Mouse (Mus musculus): ENCODE results near the gene Tenm2. TPM values are rescaled to one million over a fixed set of nuclear protein-coding genes. Genes with fewer than 3 reads are reported as not detected.

Tenm2 gene
- total and polyA plus RNA-seq, 3 experiments: not detected

- Histone ChIP-seq H3K36me3 (ENCODE audit: control insufficient read depth in 1 of 2, insufficient read depth in 2 of 2, low read length in 2 of 2) (no peaks in the 10 kb centered on the region), H3K4me3 (ENCODE audit: control insufficient read depth in 1 of 2, insufficient read depth in 1 of 2, low read depth in 2 of 2, low read length in 2 of 2) (no peak overlapping the region), H3K9ac (ENCODE audit: control insufficient read depth, low read depth, low read length, poor library complexity, severe bottlenecking) (no peak overlapping the region), H3K79me2 (ENCODE audit: control insufficient read depth, insufficient read depth, low read length, poor library complexity) (no peaks in the 10 kb centered on the region), H3K27me3 (ENCODE audit: control insufficient read depth in 1 of 2, insufficient read depth in 2 of 2, low read length in 2 of 2) (no peaks in the 10 kb centered on the region), H3K4me1 (ENCODE audit: control insufficient read depth in 1 of 2, insufficient read depth in 2 of 2, low read length in 2 of 2) (no peaks in the 10 kb centered on the region), H3K9me3 (replicated peaks; ENCODE audit: insufficient read depth, low read length) (no peaks in the 10 kb centered on the region), H3K27ac (ENCODE audit: control insufficient read depth, low read depth, low read length) (no peak overlapping the region)
- DNase-seq (ENCODE audit: low read depth, low spot score): no peak
- TF ChIP-seq RCOR1 (IDR thresholded peaks at IDR 0.05; ENCODE audit: low read depth, low read length): no peak
- TF ChIP-seq SMC3 (IDR thresholded peaks at IDR 0.05; ENCODE audit: low read depth, low read length): no peak
- no peak for TF ChIP-seq MYB (IDR thresholded peaks at IDR 0.05; ENCODE audit: low read depth, low read length)
- TF ChIP-seq ELF1 (IDR thresholded peaks at IDR 0.05; ENCODE audit: low read depth, low read length): no peak
- no peak for TF ChIP-seq ETS1 (IDR thresholded peaks at IDR 0.05; ENCODE audit: low read depth, low read length)
- TF ChIP-seq MYC (IDR thresholded peaks at IDR 0.05; ENCODE audit: low read depth, low read length): no peak
- TF ChIP-seq NRF1 (IDR thresholded peaks at IDR 0.05; ENCODE audit: insufficient read depth, low read depth, low read length, poor library complexity, severe bottlenecking): no peak
- no peak for TF ChIP-seq MAZ (IDR thresholded peaks at IDR 0.05; ENCODE audit: low read depth, low read length)
- no peak for TF ChIP-seq USF2 (IDR thresholded peaks at IDR 0.05; ENCODE audit: borderline replicate concordance in 1 of 2, insufficient read depth in 1 of 2, low read depth in 1 of 2, low read length in 2 of 2)
- no peak for TF ChIP-seq CHD2 (IDR thresholded peaks at IDR 0.05; ENCODE audit: low read length)
- TF ChIP-seq JUND (IDR thresholded peaks at IDR 0.05; ENCODE audit: low read depth, low read length): no peak
- TF ChIP-seq MAFK (IDR thresholded peaks at IDR 0.05; ENCODE audit: borderline replicate concordance, low read depth, low read length): no peak
- TF ChIP-seq POLR2AphosphoS5 (IDR thresholded peaks at IDR 0.05; ENCODE audit: borderline replicate concordance, low read depth, low read length): no peak
Observed at GRCm38 (mm10) chr11:36549398-36550139, 686.2 kb downstream of the Tenm2 start.

- DNase-seq (ENCODE audit: low read depth, low spot score): no peak
- H3K4me1 ChIP-seq (ENCODE audit: control insufficient read depth in 1 of 2, insufficient read depth in 2 of 2, low read length in 2 of 2): no peaks in the 10 kb centered on the region
- TF ChIP-seq RAD21 (IDR thresholded peaks at IDR 0.05; ENCODE audit: low read depth, low read length): no peak
- no peak for TF ChIP-seq TBP (IDR thresholded peaks at IDR 0.05; ENCODE audit: low read depth, low read length)
- no peak for TF ChIP-seq MAFK (IDR thresholded peaks at IDR 0.05; ENCODE audit: borderline replicate concordance, low read depth, low read length)
- no peak for TF ChIP-seq JUND (IDR thresholded peaks at IDR 0.05; ENCODE audit: low read depth, low read length)
- TF ChIP-seq MXI1 (IDR thresholded peaks at IDR 0.05; ENCODE audit: low read depth, low read length): no peak
- no peak for TF ChIP-seq CTCF (IDR thresholded peaks at IDR 0.05 in 2 of 3, conservative IDR thresholded peaks at IDR 0.05 in 1 of 3; ENCODE audit: control insufficient read depth in 1 of 3, insufficient read depth in 1 of 3, low read depth in 2 of 3, low read length in 3 of 3, poor library complexity in 1 of 3, severe bottlenecking in 1 of 3)
- no peak for TF ChIP-seq SMC3 (IDR thresholded peaks at IDR 0.05; ENCODE audit: low read depth, low read length)
- TF ChIP-seq ZMIZ1 (IDR thresholded peaks at IDR 0.05; ENCODE audit: low read depth, low read length): no peak
- no peak for TF ChIP-seq USF2 (IDR thresholded peaks at IDR 0.05; ENCODE audit: borderline replicate concordance in 1 of 2, insufficient read depth in 1 of 2, low read depth in 1 of 2, low read length in 2 of 2)
- TF ChIP-seq ZC3H11A (IDR thresholded peaks at IDR 0.05; ENCODE audit: low read depth, low read length): no peak
- no peak for TF ChIP-seq BHLHE40 (IDR thresholded peaks at IDR 0.05; ENCODE audit: borderline replicate concordance, low read depth, low read length)
- TF ChIP-seq NELFE (IDR thresholded peaks at IDR 0.05; ENCODE audit: low read depth, low read length): no peak
- no peak for TF ChIP-seq ETS1 (IDR thresholded peaks at IDR 0.05; ENCODE audit: low read depth, low read length)
- no peak for TF ChIP-seq POLR2A (IDR thresholded peaks at IDR 0.05; ENCODE audit: control insufficient read depth in 1 of 2, insufficient read depth in 1 of 2, low read depth in 1 of 2, low read length in 2 of 2, poor library complexity in 1 of 2)
- no peak for TF ChIP-seq POLR2AphosphoS2 (IDR thresholded peaks at IDR 0.05; ENCODE audit: low read length)
- TF ChIP-seq MYC (IDR thresholded peaks at IDR 0.05; ENCODE audit: low read depth, low read length): no peak
- no peak for TF ChIP-seq RCOR1 (IDR thresholded peaks at IDR 0.05; ENCODE audit: low read depth, low read length)
- TF ChIP-seq E2F4 (IDR thresholded peaks at IDR 0.05; ENCODE audit: borderline replicate concordance, low read depth, low read length): no peak
- no peak for TF ChIP-seq ZKSCAN1 (IDR thresholded peaks at IDR 0.05; ENCODE audit: low read depth, low read length)
- H3K9ac ChIP-seq (ENCODE audit: control insufficient read depth, low read depth, low read length, poor library complexity, severe bottlenecking): no peak overlapping the region
- H3K4me3 ChIP-seq (ENCODE audit: control insufficient read depth in 1 of 2, insufficient read depth in 1 of 2, low read depth in 2 of 2, low read length in 2 of 2): no peak overlapping the region
- H3K9me3 ChIP-seq (replicated peaks; ENCODE audit: insufficient read depth, low read length): no peaks in the 10 kb centered on the region
- no peaks in the 10 kb centered on the region for H3K79me2 ChIP-seq (ENCODE audit: control insufficient read depth, insufficient read depth, low read length, poor library complexity)
- no peak overlapping the region for H3K27ac ChIP-seq (ENCODE audit: control insufficient read depth, low read depth, low read length)
- no peaks in the 10 kb centered on the region for H3K36me3 ChIP-seq (ENCODE audit: control insufficient read depth in 1 of 2, insufficient read depth in 2 of 2, low read length in 2 of 2)
- H3K27me3 ChIP-seq (ENCODE audit: control insufficient read depth in 1 of 2, insufficient read depth in 2 of 2, low read length in 2 of 2): no peaks in the 10 kb centered on the region
Observed at GRCm38 (mm10) chr11:36548139-36548538, 687.6 kb downstream of the Tenm2 start.

Data from MEL (cell line).